Mouse (Mus musculus) G1E (cell line): ENCODE data around the gene Zfp180. TPM values are rescaled to one million over a fixed set of nuclear protein-coding genes. Genes with fewer than 3 reads are reported as not detected.

Source experiments
- ATAC-seq: 2 replicates; pipeline ENCODE4 v1.8.0; 2016; ENCODE audit warnings: mild to moderate bottlenecking; ENCODE audit not compliant: insufficient number of reproducible peaks, poor library complexity, low FRiP score, severe bottlenecking; ENCODE audit errors: extremely low read depth
- DNase-seq: peaks from one replicate; pipeline ENCODE4 v3.0.0; 2012; ENCODE audit warnings: low spot score
- H3K27me3 ChIP-seq: 2 replicates; pipeline ENCODE4 v1.6.1; 2012; ENCODE audit warnings: mild to moderate bottlenecking, low read length, inconsistent platforms; ENCODE audit not compliant: insufficient read depth
- H3K36me3 ChIP-seq: replicated peaks from 2 replicates; pipeline ENCODE3; 2012; ENCODE audit warnings: mild to moderate bottlenecking, inconsistent platforms
- H3K4me1 ChIP-seq: 2 replicates; pipeline ENCODE4 v1.6.1; 2012; ENCODE audit warnings: low read depth, low read length, inconsistent platforms, mixed read lengths; ENCODE audit not compliant: insufficient read depth
- H3K4me3 ChIP-seq: 2 replicates; pipeline ENCODE4 v1.5.1; 2012; ENCODE audit warnings: low read depth, mild to moderate bottlenecking, inconsistent platforms, low read length, moderate library complexity, mixed read lengths
- H3K9me3 ChIP-seq: replicated peaks from 2 replicates; pipeline ENCODE4 v1.6.1; 2012; ENCODE audit warnings: inconsistent platforms
- CTCF ChIP-seq: IDR thresholded peaks from 2 replicates; pipeline ENCODE4 v1.5.1; 2012; ENCODE audit warnings: low read depth, low read length, inconsistent platforms, mixed read lengths
- GATA1 ChIP-seq: IDR thresholded peaks from 2 replicates; pipeline ENCODE4 v1.6.1; 2012; ENCODE audit warnings: borderline replicate concordance, low read length, inconsistent platforms, mixed read lengths
- GATA2 ChIP-seq: IDR thresholded peaks from 2 replicates; pipeline ENCODE4 v1.6.1; 2012; ENCODE audit warnings: low read depth, low read length, inconsistent platforms, borderline replicate concordance
- POLR2AphosphoS5 ChIP-seq: IDR thresholded peaks from 2 replicates; pipeline ENCODE4 v1.6.1; 2012; ENCODE audit warnings: low read depth, low read length, inconsistent platforms; ENCODE audit not compliant: insufficient replicate concordance
- TAL1 ChIP-seq: conservative IDR thresholded peaks from 2 replicates; pipeline ENCODE4 v1.6.1; 2012; ENCODE audit warnings: low read depth, low read length, inconsistent platforms, mixed read lengths
- polyA plus RNA-seq: library from polyadenylated mRNA; stranded (reverse); fragments of >175 nt; gene quantifications from 2 replicates; pipeline ENCODE4 v1.2.3, GENCODE M21; 2012
- total RNA-seq, 2 experiments: library from RNA; stranded (forward) in 1 of 2; stranded (reverse) in 1 of 2; fragments of 200-1000 nt in 1 of 2; fragments of >200 nt in 1 of 2; fragmentation: Nextera tagmentation in 1 of 2; gene quantifications; 2 replicates each; pipeline ENCODE4 v1.2.3; 2014 to 2017

Gene Zfp180
- total and polyA plus RNA-seq, 3 experiments: 13.9 to 19.2 (median 16.0) TPM

DNA sequence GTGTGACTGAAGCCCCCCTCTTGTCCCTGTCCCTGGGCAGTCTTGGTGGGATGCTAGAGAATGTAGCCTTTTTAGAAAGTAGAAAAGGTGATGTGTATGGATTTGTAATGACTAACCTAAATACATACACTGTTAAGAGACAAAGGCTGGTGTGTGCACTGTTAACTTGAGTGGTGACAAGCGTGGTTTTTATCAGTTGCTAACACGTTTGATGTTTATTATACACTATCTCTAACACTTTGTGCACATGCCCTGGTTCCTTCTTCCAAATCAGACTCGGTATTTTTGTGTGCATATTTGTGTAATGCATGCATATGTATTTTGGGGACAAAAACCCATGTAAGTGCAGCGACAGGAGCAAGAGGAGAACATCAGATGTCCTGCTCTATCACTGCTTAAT, 34.9 kb downstream of the Zfp180 start:
- no peaks in the 10 kb centered on the region for H3K4me1 ChIP-seq
- no peak for ATAC-seq
- TF ChIP-seq GATA1: no peak
- no peak for TF ChIP-seq CTCF
- no peak for TF ChIP-seq GATA2
- TF ChIP-seq POLR2AphosphoS5: no peak
- TF ChIP-seq TAL1: no peak
- H3K36me3 ChIP-seq: peaks cover 5% of the 10 kb centered on the region
- no peaks in the 10 kb centered on the region for H3K27me3 ChIP-seq
- H3K4me3 ChIP-seq: no peak overlapping the region
- H3K9me3 ChIP-seq: 0 out of 2 replicates have a peak, but pooled peaks cover 3% of the 10 kb centered on the region
- DNase-seq: no peak

- TF ChIP-seq POLR2AphosphoS5 (no peak), TAL1 (no peak), GATA2 (no peak), GATA1 (no peak), CTCF (no peak)
These were observed 51.8 kb downstream of the Zfp180 start for GRCm38 (mm10) chr7:24133425-24133995.

GRCm38 (mm10) chr7:24133996-24134828, 52.5 kb downstream of the Zfp180 start, which contains the start of gene Zfp235:
Gene Zfp235 (plus strand): TSS chr7:24134169.
- Histone ChIP-seq H3K4me1 (peaks cover 13% of the 10 kb centered on the region), H3K9me3 (no peaks in the 10 kb centered on the region), H3K36me3 (peaks cover 34% of the 10 kb centered on the region), H3K27me3 (no peaks in the 10 kb centered on the region), H3K4me3 (peak within 1 kb of the TSS; percentile 76)
- ATAC-seq: peak; percentile 96
- peak; percentile 75 for DNase-seq
- TF ChIP-seq GATA1: no peak
- TF ChIP-seq CTCF: no peak
- TF ChIP-seq POLR2AphosphoS5: no peak
- TF ChIP-seq GATA2: no peak
- TF ChIP-seq TAL1: no peak

More at GRCm38 (mm10) chr7:24133425-24133995, 51.8 kb downstream of the Zfp180 start:
- H3K27me3 ChIP-seq: no peaks in the 10 kb centered on the region
- H3K9me3 ChIP-seq: no peaks in the 10 kb centered on the region
- DNase-seq: no peak
- ATAC-seq: no peak
- H3K36me3 ChIP-seq: peaks cover 27% of the 10 kb centered on the region
- peak overlapping the region; percentile 76 for H3K4me3 ChIP-seq
- peaks cover 13% of the 10 kb centered on the region for H3K4me1 ChIP-seq

DNA sequence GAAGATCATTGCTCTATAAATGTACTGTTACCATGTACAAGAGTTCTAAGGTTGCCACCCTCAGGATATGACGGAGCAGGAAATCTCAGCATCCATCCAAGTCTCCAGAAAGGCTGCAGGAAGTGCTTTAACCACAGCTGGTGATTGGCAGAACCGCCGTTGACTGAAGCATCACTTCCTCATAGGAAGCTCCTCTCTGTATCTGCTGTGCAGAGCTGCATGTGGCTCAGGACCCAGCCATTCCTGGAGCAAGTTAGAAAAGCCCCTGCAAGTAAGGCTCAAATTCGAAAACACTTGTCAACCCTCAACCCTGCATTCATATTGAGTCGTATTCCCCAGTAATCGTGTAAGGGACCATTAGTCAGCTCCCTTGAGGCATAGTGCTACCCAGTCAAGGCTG, 60.8 kb downstream of the Zfp180 start:
- TF ChIP-seq POLR2AphosphoS5: no peak
- no peak for TF ChIP-seq GATA1
- no peak for TF ChIP-seq GATA2
- TF ChIP-seq CTCF: no peak
- TF ChIP-seq TAL1: no peak
- DNase-seq (no peak), ATAC-seq (no peak)
- no peak overlapping the region for H3K4me3 ChIP-seq
- peaks cover 2% of the 10 kb centered on the region; the same call in 1 of the 2 replicates for H3K9me3 ChIP-seq
- no peaks in the 10 kb centered on the region for H3K4me1 ChIP-seq
- H3K27me3 ChIP-seq: no peaks in the 10 kb centered on the region; the same call in 1 of the 2 replicates
- H3K36me3 ChIP-seq: peaks cover 39% of the 10 kb centered on the region

DNA sequence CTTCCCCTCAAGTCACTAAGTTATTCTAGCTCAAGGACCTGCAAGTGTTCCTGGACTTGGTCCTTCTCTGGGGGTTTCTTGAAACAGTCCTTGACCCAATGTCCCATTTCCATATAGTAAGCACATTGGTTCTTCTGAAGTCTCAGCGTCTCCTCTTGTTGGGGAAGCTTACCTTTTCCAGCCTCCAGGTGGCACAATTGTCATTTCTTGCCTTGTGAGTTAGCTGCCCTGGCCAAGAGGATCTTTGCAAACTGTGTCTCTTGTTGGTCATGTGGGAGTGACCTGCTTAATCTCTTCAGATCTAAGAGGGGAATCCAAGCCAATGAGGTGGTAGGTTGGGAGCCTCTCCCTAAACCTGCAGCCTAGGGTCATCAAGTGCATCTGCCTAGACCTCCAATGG, 71.5 kb downstream of the Zfp180 start:
- H3K4me1 ChIP-seq: no peaks in the 10 kb centered on the region
- H3K9me3 ChIP-seq: no peaks in the 10 kb centered on the region
- DNase-seq: no peak
- H3K27me3 ChIP-seq: no peaks in the 10 kb centered on the region
- no peak overlapping the region for H3K4me3 ChIP-seq
- no peaks in the 10 kb centered on the region for H3K36me3 ChIP-seq
- ATAC-seq: no peak
- TF ChIP-seq GATA2 (no peak), CTCF (no peak), GATA1 (no peak), TAL1 (no peak), POLR2AphosphoS5 (no peak)

Other genes with a start within 250 kb of the Zfp180 start
- gene Vmn1r176, start 244.6 kb upstream of the Zfp180 start, total RNA-seq (2014; fragmentation: Nextera tagmentation): not detected in 2 replicates
- 0.05 TPM in 1 of 2 replicates, not detected in the other for gene Vmn1r176, start 244.6 kb upstream of the Zfp180 start, total RNA-seq (2017)
- not detected in 2 replicates for gene Vmn1r176, start 244.6 kb upstream of the Zfp180 start, polyA plus RNA-seq
- not detected in 2 replicates for gene Vmn1r177, start 215.5 kb upstream of the Zfp180 start, total RNA-seq (2014; fragmentation: Nextera tagmentation)
- not detected in 2 replicates for gene Vmn1r177, start 215.5 kb upstream of the Zfp180 start, total RNA-seq (2017)
- not detected in 2 replicates for gene Vmn1r177, start 215.5 kb upstream of the Zfp180 start, polyA plus RNA-seq
- gene Vmn1r178, start 189.9 kb upstream of the Zfp180 start, total RNA-seq (2014; fragmentation: Nextera tagmentation): not detected in 2 replicates
- 0.17 TPM in 1 of 2 replicates, not detected in the other for gene Vmn1r178, start 189.9 kb upstream of the Zfp180 start, total RNA-seq (2017)
- gene Vmn1r178, start 189.9 kb upstream of the Zfp180 start, polyA plus RNA-seq: not detected in 2 replicates
- gene Vmn1r179, start 154.9 kb upstream of the Zfp180 start, total RNA-seq (2014; fragmentation: Nextera tagmentation): not detected in 2 replicates
- 0.06 TPM in 1 of 2 replicates, not detected in the other for gene Vmn1r179, start 154.9 kb upstream of the Zfp180 start, total RNA-seq (2017)
- not detected in 2 replicates for gene Vmn1r179, start 154.9 kb upstream of the Zfp180 start, polyA plus RNA-seq
- not detected in 2 replicates for gene Vmn1r180, start 131.3 kb upstream of the Zfp180 start, total RNA-seq (2014; fragmentation: Nextera tagmentation)
- gene Vmn1r180, start 131.3 kb upstream of the Zfp180 start, total RNA-seq (2017): 0.06 and 0.11 TPM in 2 replicates
- not detected in 2 replicates for gene Vmn1r180, start 131.3 kb upstream of the Zfp180 start, polyA plus RNA-seq
- not detected in 2 replicates for gene Vmn1r181, start 107.3 kb upstream of the Zfp180 start, total RNA-seq (2014; fragmentation: Nextera tagmentation)
- 0.05 and 0.06 TPM in 2 replicates for gene Vmn1r181, start 107.3 kb upstream of the Zfp180 start, total RNA-seq (2017)
- not detected in 2 replicates for gene Vmn1r181, start 107.3 kb upstream of the Zfp180 start, polyA plus RNA-seq
- gene V1rd19, start 80.2 kb upstream of the Zfp180 start, total RNA-seq (2014; fragmentation: Nextera tagmentation): not detected in 2 replicates
- gene V1rd19, start 80.2 kb upstream of the Zfp180 start, total RNA-seq (2017): 0.23 TPM in 1 of 2 replicates, not detected in the other
- not detected in 2 replicates for gene V1rd19, start 80.2 kb upstream of the Zfp180 start, polyA plus RNA-seq
- gene Vmn1r183, start 28.7 kb upstream of the Zfp180 start, total RNA-seq (2014; fragmentation: Nextera tagmentation): not detected in 2 replicates
- gene Vmn1r183, start 28.7 kb upstream of the Zfp180 start, total RNA-seq (2017): 0.06 and 0.11 TPM in 2 replicates
- not detected in 2 replicates for gene Vmn1r183, start 28.7 kb upstream of the Zfp180 start, polyA plus RNA-seq
- 1.0 TPM in 1 of 2 replicates, not detected in the other for gene Zfp112, start 30.4 kb downstream of the Zfp180 start, total RNA-seq (2014; fragmentation: Nextera tagmentation)
- 0.22 and 0.46 TPM in 2 replicates for gene Zfp112, start 30.4 kb downstream of the Zfp180 start, total RNA-seq (2017)
- gene Zfp112, start 30.4 kb downstream of the Zfp180 start, polyA plus RNA-seq: 0.05 and 0.11 TPM in 2 replicates
- 12.7 and 16.6 TPM in 2 replicates for gene Zfp235, start 52.2 kb downstream of the Zfp180 start, total RNA-seq (2014; fragmentation: Nextera tagmentation)
- gene Zfp235, start 52.2 kb downstream of the Zfp180 start, total RNA-seq (2017): 6.6 and 7.9 TPM in 2 replicates
- 0.99 and 1.5 TPM in 2 replicates for gene Zfp235, start 52.2 kb downstream of the Zfp180 start, polyA plus RNA-seq
- not detected in 2 replicates for gene Zfp114, start 93.1 kb downstream of the Zfp180 start, total RNA-seq (2014; fragmentation: Nextera tagmentation)
- gene Zfp114, start 93.1 kb downstream of the Zfp180 start, total RNA-seq (2017): 0.05 TPM in 1 of 2 replicates, not detected in the other
- not detected in 2 replicates for gene Zfp114, start 93.1 kb downstream of the Zfp180 start, polyA plus RNA-seq
- gene Zfp111, start 129.5 kb downstream of the Zfp180 start, total RNA-seq (2014; fragmentation: Nextera tagmentation): 0.63 and 1.4 TPM in 2 replicates
- gene Zfp111, start 129.5 kb downstream of the Zfp180 start, total RNA-seq (2017): 0.46 and 0.82 TPM in 2 replicates
- gene Zfp111, start 129.5 kb downstream of the Zfp180 start, polyA plus RNA-seq: 0.24 and 0.32 TPM in 2 replicates
- gene Zfp109, start 155.6 kb downstream of the Zfp180 start, total RNA-seq (2014; fragmentation: Nextera tagmentation): 1.7 and 3.1 TPM in 2 replicates
- gene Zfp109, start 155.6 kb downstream of the Zfp180 start, total RNA-seq (2017): 0.81 and 1.3 TPM in 2 replicates
- gene Zfp109, start 155.6 kb downstream of the Zfp180 start, polyA plus RNA-seq: 0.24 and 0.25 TPM in 2 replicates
- 0.30 TPM in 1 of 2 replicates, not detected in the other for gene Zfp108, start 172.9 kb downstream of the Zfp180 start, total RNA-seq (2014; fragmentation: Nextera tagmentation)
- 0.17 and 0.22 TPM in 2 replicates for gene Zfp108, start 172.9 kb downstream of the Zfp180 start, total RNA-seq (2017)
- gene Zfp108, start 172.9 kb downstream of the Zfp180 start, polyA plus RNA-seq: not detected in 2 replicates
- gene Zfp93, start 188.5 kb downstream of the Zfp180 start, total RNA-seq (2014; fragmentation: Nextera tagmentation): 1.9 and 2.4 TPM in 2 replicates
- 2.3 and 2.4 TPM in 2 replicates for gene Zfp93, start 188.5 kb downstream of the Zfp180 start, total RNA-seq (2017)
- 0.36 and 0.79 TPM in 2 replicates for gene Zfp93, start 188.5 kb downstream of the Zfp180 start, polyA plus RNA-seq
- gene Zfp61, start 219.3 kb downstream of the Zfp180 start, total RNA-seq (2014; fragmentation: Nextera tagmentation): 14.7 and 19.0 TPM in 2 replicates
- 21.5 and 23.2 TPM in 2 replicates for gene Zfp61, start 219.3 kb downstream of the Zfp180 start, total RNA-seq (2017)
- 3.9 and 5.0 TPM in 2 replicates for gene Zfp61, start 219.3 kb downstream of the Zfp180 start, polyA plus RNA-seq
- 8.9 and 12.5 TPM in 2 replicates for gene Zfp94, start 234.7 kb downstream of the Zfp180 start, total RNA-seq (2014; fragmentation: Nextera tagmentation)
- 5.4 and 6.0 TPM in 2 replicates for gene Zfp94, start 234.7 kb downstream of the Zfp180 start, total RNA-seq (2017)
- gene Zfp94, start 234.7 kb downstream of the Zfp180 start, polyA plus RNA-seq: 3.1 and 3.5 TPM in 2 replicates